Mouse (Mus musculus) mouse embryonic stem cell (cell line): ENCODE data around the gene Slc26a5.

Experiments used
- in situ Hi-C, 2 experiments: fragments of 300-500 bp; cut with MboI; formaldehyde crosslinking; loops; 1 replicate in 1 of 2; 3 replicates in 1 of 2; pipeline ENCODE4 v1.14.3; 2019 to 2020; ENCODE audit warnings: low sequenced_read_pairs in 2 of 2, low pct_unique_long_range_greater_than_20kb in 1 of 2, mixed read lengths in 1 of 2; ENCODE audit not compliant: unreplicated experiment in 1 of 2

Gene Slc26a5

GRCm38 (mm10) chr5:21827643-21828042 lies 37.8 kb downstream of the Slc26a5 start:
- in situ Hi-C loops: no loop called here

DNA sequence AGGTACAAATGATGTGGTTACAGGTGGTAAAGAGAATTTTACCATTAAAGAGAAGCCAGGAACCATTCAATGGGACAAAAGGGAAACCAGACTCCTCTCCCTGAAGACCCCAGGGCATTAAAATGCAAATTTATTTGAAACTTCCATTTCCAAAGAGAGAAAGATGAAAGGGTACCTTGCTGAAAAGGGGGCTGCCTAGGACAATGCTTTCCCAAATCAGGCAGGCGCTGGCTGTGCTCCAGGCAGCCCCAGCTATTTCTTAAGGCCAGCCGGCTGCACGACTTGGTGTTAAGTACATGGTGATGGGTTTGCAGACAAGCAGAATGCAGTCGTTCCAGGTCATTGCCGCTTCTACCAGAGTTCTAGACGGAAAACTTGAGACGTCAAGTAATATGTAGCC lies 39.0 kb downstream of the Slc26a5 start:
- in situ Hi-C loops: no loop called here

DNA sequence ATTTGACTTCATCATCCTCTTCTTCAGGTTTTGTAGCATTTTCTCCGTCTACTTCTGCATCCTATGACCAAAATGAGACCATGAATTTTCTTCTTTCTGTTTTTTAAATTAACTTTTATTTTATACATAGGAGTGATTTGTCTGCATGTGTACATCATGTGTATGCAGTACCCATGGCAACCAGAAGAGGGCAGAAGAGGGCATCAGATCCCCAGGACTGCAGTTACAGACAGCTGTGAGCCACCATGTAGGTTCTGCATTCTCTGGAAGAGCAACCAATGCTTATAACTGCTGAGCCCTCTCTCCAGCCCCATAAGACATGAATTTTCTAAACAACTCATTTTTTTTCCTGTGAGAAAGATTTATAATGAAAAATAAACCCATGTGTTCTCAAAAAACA lies 51.4 kb downstream of the Slc26a5 start:
- in situ Hi-C loops: no loop called here

GRCm38 (mm10) chr5:21810924-21811323 lies 54.5 kb downstream of the Slc26a5 start:
- in situ Hi-C loops: no loop called here

GRCm38 (mm10) chr5:21804837-21805236 lies 60.6 kb downstream of the Slc26a5 start:
- in situ Hi-C loops: no loop called here

- in situ Hi-C loops: no loop called here
Measured at GRCm38 (mm10) chr5:21803691-21804188, 61.7 kb downstream of the Slc26a5 start.

DNA sequence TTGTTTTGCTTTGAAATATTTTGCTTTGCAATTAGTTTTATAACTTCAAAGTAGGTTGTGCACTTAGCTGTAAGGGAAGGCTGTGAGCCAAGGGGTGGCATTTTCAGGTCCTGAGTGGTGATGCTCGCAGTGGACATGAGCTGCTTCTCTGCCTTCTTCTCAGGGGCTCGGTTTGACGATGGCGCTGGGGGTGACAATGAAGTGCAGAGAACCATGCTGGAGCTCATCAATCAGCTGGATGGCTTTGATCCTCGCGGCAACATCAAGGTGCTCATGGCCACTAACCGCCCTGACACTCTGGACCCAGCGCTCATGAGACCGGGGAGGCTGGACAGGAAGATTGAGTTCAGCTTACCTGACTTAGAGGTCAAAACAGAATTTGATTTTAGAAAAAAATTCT lies 62.5 kb downstream of the Slc26a5 start:
- in situ Hi-C loops: no loop called here

- in situ Hi-C loops: no loop called here
Measured at GRCm38 (mm10) chr5:21792166-21792565, 73.2 kb downstream of the Slc26a5 start.

GRCm38 (mm10) chr5:21789061-21789460 lies 76.3 kb downstream of the Slc26a5 start:
- in situ Hi-C loops: no loop called here

GRCm38 (mm10) chr5:21787186-21788105 lies 78.0 kb downstream of the Slc26a5 start:
- in situ Hi-C loops: no loop called here

- in situ Hi-C loops: no loop called here
Measured at GRCm38 (mm10) chr5:21786258-21787185, 78.9 kb downstream of the Slc26a5 start.

DNA sequence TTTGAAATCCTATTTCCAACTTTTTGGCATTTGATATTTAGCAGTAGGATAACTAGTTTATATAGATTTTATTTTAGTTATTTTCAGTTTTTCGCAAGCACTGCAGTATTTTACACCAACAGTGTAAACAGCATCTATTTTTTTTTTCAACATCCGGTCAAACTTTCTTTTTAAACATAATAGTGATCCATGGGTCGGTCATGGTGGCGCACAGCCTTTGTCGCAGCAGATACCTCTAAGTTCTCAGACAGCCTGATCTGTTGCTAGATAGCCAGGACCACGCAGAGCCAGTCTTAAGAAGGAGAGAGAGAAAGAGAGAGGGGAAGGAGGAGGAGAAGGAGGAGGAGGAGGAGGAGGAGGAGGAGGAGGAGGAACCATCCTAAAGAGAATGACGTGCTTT lies 79.6 kb downstream of the Slc26a5 start:
- in situ Hi-C loops: no loop called here

DNA sequence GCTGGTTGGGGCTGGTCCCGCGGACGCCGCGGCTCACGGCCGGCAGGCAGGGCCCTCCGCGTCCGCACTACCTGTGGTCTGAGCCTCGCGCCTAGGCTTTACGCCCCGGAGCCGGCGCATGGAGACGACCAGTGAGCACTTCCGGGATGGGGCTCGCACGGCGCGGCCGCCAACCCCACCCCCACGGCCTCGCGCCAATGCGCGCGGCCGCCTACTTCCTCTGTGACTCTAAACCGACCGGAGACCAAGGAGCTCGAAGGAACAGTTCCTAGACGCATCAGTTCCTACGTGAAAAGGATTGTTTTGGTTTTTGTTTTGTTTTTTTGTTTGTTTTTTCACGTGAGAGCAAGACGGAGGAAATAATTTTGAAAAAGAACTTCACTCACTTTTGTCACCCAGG lies 80.4 kb downstream of the Slc26a5 start, which contains the start of the genes Dnajc2 and Psmc2:
Gene Dnajc2 (minus strand): TSS at position 199 of the 400 bp plus-strand sequence.
Gene Psmc2 (plus strand): TSS at position 231 of the 400 bp plus-strand sequence.
- in situ Hi-C loops: no loop called here

DNA sequence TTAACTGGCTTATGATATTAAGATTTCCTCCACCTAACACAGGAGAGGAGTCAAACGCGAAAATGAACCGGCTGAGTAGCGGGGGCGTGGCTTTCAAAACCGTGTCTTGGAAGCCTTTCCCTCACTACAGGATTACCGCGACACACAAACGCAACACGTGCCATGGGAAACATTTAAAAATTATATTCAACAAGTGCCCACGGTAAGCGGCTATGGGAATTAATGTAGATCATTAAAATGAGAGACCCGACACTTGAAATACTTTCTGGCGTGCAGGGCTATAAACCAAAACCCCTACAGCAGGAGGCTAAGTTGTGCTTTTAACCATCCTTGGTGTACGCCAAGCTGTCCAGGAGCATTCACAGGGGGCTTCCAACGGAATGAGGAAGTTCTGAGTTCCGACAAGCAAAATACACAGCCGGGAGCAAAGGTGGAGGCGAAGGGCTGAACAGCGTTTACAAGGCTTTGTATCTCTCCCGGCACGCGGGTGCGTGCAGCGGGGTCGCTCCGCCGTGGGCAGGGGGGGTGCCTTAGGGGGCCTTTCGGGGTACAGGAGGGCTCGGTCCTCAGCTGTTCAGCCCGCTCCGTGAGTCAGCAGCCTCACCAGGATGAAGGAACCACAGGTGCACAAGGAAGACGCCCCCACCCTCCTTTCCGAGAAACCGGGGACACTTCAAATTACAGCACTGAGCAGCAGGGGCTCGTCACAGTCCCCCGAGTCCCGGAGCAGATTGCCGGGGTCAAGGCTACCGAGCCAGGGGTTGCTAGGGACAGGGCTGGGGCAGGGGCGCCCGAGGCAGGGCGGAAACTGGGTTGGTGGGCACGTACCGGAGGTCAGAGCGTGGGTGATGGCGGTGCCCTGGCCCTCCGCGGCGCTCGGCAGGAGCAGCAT lies 81.0 kb downstream of the Slc26a5 start:
- in situ Hi-C loops: loop anchor here in 1 of 2 experiments (5.0 kb wide), 1 partner anchor 37 kb away; no protein-coding TSS in a partner anchor

DNA sequence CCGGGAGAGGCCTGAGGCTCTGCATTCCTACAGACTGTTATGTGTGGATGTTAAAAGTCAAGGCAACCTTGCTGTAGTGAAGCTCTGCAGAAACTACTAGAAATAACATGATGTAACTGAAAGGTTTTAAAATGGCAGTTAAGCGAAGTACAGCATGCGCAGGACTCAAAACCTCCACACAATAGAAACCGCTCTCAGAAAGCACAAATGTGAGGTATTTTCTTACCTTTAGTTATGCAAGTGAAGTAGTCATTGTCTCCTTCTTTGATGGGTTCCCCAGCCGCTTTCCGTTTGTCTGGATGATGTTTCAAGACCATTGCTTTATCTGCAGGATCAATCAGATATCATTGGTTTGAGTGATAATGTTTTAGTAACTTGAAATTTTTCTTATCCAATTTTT lies 88.9 kb downstream of the Slc26a5 start:
- in situ Hi-C loops: no loop called here

DNA sequence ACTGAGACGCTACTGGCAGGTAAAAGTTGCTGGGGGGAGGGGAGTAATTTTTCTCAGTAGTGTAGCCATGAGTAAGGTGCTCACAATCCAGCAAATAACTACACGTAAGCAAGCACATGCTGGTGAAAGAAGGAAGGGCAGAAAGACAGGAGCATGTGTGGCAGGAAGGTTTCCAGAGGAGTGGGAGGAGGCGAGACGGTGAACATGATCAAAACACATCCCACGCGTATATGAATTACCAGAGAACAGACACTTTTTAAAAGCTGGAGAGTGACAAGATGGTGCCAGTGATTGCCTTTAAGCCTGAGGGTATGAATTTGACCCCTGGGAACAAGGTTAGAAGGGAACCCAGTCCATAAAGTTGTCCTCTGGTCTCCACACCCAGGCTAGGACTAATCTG lies 95.6 kb downstream of the Slc26a5 start:
- in situ Hi-C loops: no loop called here

DNA sequence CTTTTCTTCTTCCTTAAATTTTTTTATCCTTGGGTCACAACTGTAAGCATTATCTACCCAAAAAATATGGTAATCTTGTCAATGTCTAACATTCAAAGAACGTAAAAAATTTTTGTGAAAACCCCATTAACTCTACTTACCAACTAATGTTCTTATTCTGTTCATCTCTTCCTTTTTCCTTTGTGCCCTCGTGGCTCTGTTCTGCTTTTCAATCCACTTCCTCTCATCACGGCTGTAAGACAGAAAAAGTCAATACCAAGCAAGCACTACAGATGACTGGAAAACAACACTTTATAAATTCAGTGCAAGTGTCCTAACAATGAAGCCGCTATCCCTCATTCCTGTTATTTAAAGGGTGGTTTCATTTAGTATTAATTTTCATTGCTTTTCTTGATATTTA lies 96.9 kb downstream of the Slc26a5 start:
- in situ Hi-C loops: no loop called here
